Comparison of ENCODE assay signal across 9 mouse cellular contexts in genomic region chr11:100759611-100760233, GRCm38 (mm10). TPM values are rescaled to one million over a fixed set of nuclear protein-coding genes. Genes with fewer than 3 reads are reported as not detected.
A peak's percentile ranks its signal among the peaks of the same experiment; 100 is the strongest.
DNase-seq lines count a peak whose midpoint lies in the region; ATAC-seq and TF ChIP-seq lines count a peak whose summit lies in the region.
"Had no signal": no experiment of that assay in that cellular context is flagged by ENCODE, and none has a peak within 500 bp of the region (broad histone marks: within the 10 kb centered on the region; RNA-seq: fewer than 3 reads in every experiment).

Gene Kcnh4 (minus strand): TSS chr11:100759942.

- peak within 1 kb of the TSS; percentile 68 for H3K9ac ChIP-seq in ES-Bruce4 (ENCODE audit: low read depth, poor library complexity, severe bottlenecking)
- peak within 1 kb of the TSS; percentile 68 for H3K9ac ChIP-seq in forebrain, embryonic 13.5 days
- no peak within 1 kb of the TSS for H3K9ac ChIP-seq in intestine, embryonic 15.5 days

- peak; percentile 65 to 70 for DNase-seq in adrenal gland, postnatal 36 days
- DNase-seq in left cerebral cortex, postnatal 25 days (ENCODE audit: low spot score in 2 of 2), result peak; percentile 90 to 98
- DNase-seq in right cerebral cortex, postnatal 4 days, result peak; percentile 77
- DNase-seq in ovary, postnatal 14 days (ENCODE audit: low spot score), result no peak

- TF ChIP-seq CTCF in ES-Bruce4 (IDR thresholded peaks at IDR 0.05; ENCODE audit: low read depth, low read length), result peak; percentile 29

- TF ChIP-seq POLR2A in ES-Bruce4 (IDR thresholded peaks at IDR 0.05; ENCODE audit: insufficient read depth, low read length), result no peak

- no peaks in the 10 kb centered on the region for H3K36me3 ChIP-seq in ES-Bruce4 (ENCODE audit: control insufficient read depth, insufficient read depth, low read length, poor library complexity, severe bottlenecking)
- H3K36me3 ChIP-seq in forebrain, embryonic 13.5 days (ENCODE audit: poor library complexity, severe bottlenecking), result peaks cover 5% of the 10 kb centered on the region; the same call in 1 of the 2 replicates
- H3K36me3 ChIP-seq in intestine, embryonic 15.5 days, result no peaks in the 10 kb centered on the region

- peaks cover 2% of the 10 kb centered on the region for H3K4me1 ChIP-seq in ES-Bruce4 (ENCODE audit: control insufficient read depth, insufficient read depth, low read length)
- H3K4me1 ChIP-seq in forebrain, embryonic 13.5 days, result peaks cover 23% of the 10 kb centered on the region
- H3K4me1 ChIP-seq in intestine, embryonic 15.5 days (replicated peaks), result peaks cover 18% of the 10 kb centered on the region

- H3K27ac ChIP-seq in ES-Bruce4 (ENCODE audit: insufficient read depth, low read length), result no peak within 1 kb of the TSS
- H3K27ac ChIP-seq in forebrain, embryonic 13.5 days, result peak within 1 kb of the TSS; percentile 40
- no peak within 1 kb of the TSS for H3K27ac ChIP-seq in intestine, embryonic 15.5 days

- H3K9me3 ChIP-seq in ES-Bruce4 (replicated peaks; ENCODE audit: control insufficient read depth, insufficient read depth, low read length, poor library complexity, severe bottlenecking), result no peaks in the 10 kb centered on the region
- H3K9me3 ChIP-seq in forebrain, embryonic 13.5 days (replicated peaks), result no peaks in the 10 kb centered on the region
- no peaks in the 10 kb centered on the region for H3K9me3 ChIP-seq in intestine, embryonic 15.5 days

- no peaks in the 10 kb centered on the region for H3K27me3 ChIP-seq in ES-Bruce4 (ENCODE audit: control insufficient read depth, insufficient read depth, low read length, poor library complexity, severe bottlenecking)
- H3K27me3 ChIP-seq in forebrain, embryonic 13.5 days, result peaks cover 29% of the 10 kb centered on the region
- peaks cover 28% of the 10 kb centered on the region for H3K27me3 ChIP-seq in intestine, embryonic 15.5 days (replicated peaks)

- intact Hi-C loops in left cerebral cortex, postnatal 25 days (cut with DNase I), result loop anchor here (1.0 to 2.0 kb wide), 3 partner anchors 21 to 189 kb away; partner anchors contain the start of gene Rab5c

- peak; percentile 69 for ATAC-seq in forebrain, embryonic 13.5 days
- ATAC-seq in intestine, embryonic 15.5 days, result peak; percentile 36; the same call in 1 of the 2 replicates
- ATAC-seq in megakaryocyte progenitor cell, adult 5-6 weeks (replicated peaks; ENCODE audit: poor library complexity), result peak; percentile 47

- peak within 1 kb of the TSS; percentile 71 for H3K4me3 ChIP-seq in ES-Bruce4 (ENCODE audit: low read depth, low read length)
- H3K4me3 ChIP-seq in forebrain, embryonic 13.5 days, result peak within 1 kb of the TSS; percentile 50
- H3K4me3 ChIP-seq in intestine, embryonic 15.5 days (replicated peaks), result peak within 1 kb of the TSS; percentile 33

- WGBS in forebrain, embryonic 13.5 days, result 0% methylated on average over 26 of the region's 51 CpGs
- WGBS in intestine, embryonic 15.5 days, result under 1% methylated on average over 51 of the region's 51 CpGs

- TF ChIP-seq EP300 in ES-Bruce4 (IDR thresholded peaks at IDR 0.05; ENCODE audit: insufficient read depth, low read depth, low read length), result no peak

- peak within 1 kb of the TSS; percentile 77 for H3K4me2 ChIP-seq in forebrain, embryonic 13.5 days
- H3K4me2 ChIP-seq in intestine, embryonic 15.5 days (replicated peaks), result peak within 1 kb of the TSS; percentile 70

RNA-seq across cellular contexts. Expression of gene Kcnh4, which starts in this region (rescaled TPM):
- 0.17 and 0.21 TPM in 2 replicates for polyA plus RNA-seq in ES-Bruce4 (2011; ENCODE audit: insufficient read depth, insufficient read length, low read depth, missing spikeins)
- total RNA-seq in adrenal gland, postnatal 36 days (2021), result under 1 TPM; 0.10 to 0.13 TPM
- 3.4 and 4.6 TPM in 2 replicates for polyA plus RNA-seq in forebrain, embryonic 13.5 days (2015; fragmentation: Nextera tagmentation; extraction: Ambion mirVana)
- 0.18 and 0.19 TPM in 2 replicates for polyA plus RNA-seq in intestine, embryonic 15.5 days (2015; fragmentation: Nextera tagmentation; extraction: Ambion mirVana)
- total RNA-seq in left cerebral cortex, postnatal 25 days (2021), result 10 to 100 TPM; 10.2 to 16.6 TPM
- 0.24 TPM in 1 of 2 replicates, not detected in the other for total RNA-seq in megakaryocyte progenitor cell, adult 5-6 weeks (2015)
- not detected in 2 replicates for total RNA-seq in megakaryocyte progenitor cell, adult 5-6 weeks (2017)
- total RNA-seq: heart, postnatal 14 days had no signal

Comparison
In these comparisons a context has a peak if more than half of its experiments do, and no peak if none do; other contexts are left out.
1. RNA of gene Kcnh4 (total RNA-seq): 10.2 to 16.6 TPM in left cerebral cortex, postnatal 25 days; 0.10 to 0.13 TPM in adrenal gland, postnatal 36 days and 0.24 TPM in megakaryocyte progenitor cell, adult 5-6 weeks; every median in the first group is over 4 times any median in the second.
2. Peak in DNase-seq in adrenal gland, postnatal 36 days; RNA of the gene not detected or under 1 TPM.
3. Peak in ATAC-seq, H3K4me3 ChIP-seq and H3K4me2 ChIP-seq in intestine, embryonic 15.5 days; RNA of the gene not detected or under 1 TPM.
4. Peak in ATAC-seq in megakaryocyte progenitor cell, adult 5-6 weeks; RNA of the gene not detected or under 1 TPM.
5. Peak in every context shown above with its lines, with median percentiles within 50 percentile points of each other: H3K4me3 ChIP-seq and ATAC-seq.